23 mouse cellular contexts compared by ENCODE assay signal in the genomic region with DNA sequence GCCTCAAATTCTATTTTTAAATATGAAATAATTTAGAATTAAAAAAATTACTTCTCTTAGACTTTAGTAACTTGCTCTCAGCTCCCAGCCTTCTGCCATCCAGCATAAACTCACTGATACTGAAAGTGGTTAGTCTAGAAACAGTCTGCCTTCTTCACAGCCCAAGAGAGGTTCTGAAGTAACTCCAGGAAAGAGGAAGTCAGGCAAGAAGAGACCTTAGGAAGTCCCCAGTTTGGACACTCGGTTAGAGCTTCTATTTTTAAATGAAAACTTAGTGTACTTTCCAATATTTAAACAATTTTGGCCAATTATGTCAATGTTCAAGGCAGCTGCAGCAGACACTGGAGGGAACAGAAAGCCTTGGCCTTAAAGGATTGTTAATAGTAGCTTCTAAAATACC. TPM values are rescaled to one million over a fixed set of nuclear protein-coding genes. Genes with fewer than 3 reads are reported as not detected.
A peak's percentile ranks its signal among the peaks of the same experiment; 100 is the strongest.
DNase-seq lines count a peak whose midpoint lies in the region; ATAC-seq lines count a peak whose summit lies in the region.
"Had no signal": no experiment of that assay in that cellular context is flagged by ENCODE, and none has a peak within 500 bp of the region (broad histone marks: within the 10 kb centered on the region; RNA-seq: fewer than 3 reads in every experiment).

No protein-coding gene starts in this region.

- ATAC-seq in frontal cortex, adult (ENCODE audit: low TSS enrichment): no peak

- intact Hi-C loops in heart, postnatal 14 days (cut with DNase I): loop anchor here (5.0 to 10.0 kb wide), 2 partner anchors 33 to 195 kb away; a partner anchor contains a TSS
- intact Hi-C loops in left cerebral cortex, postnatal 25 days (cut with DNase I): no loop called here

- peaks cover 32% of the 10 kb centered on the region; the same call in 1 of the 2 replicates for H3K79me2 ChIP-seq in macrophage (ENCODE audit: inconsistent target)

- peak overlapping the region; percentile 25 for H3K27ac ChIP-seq in macrophage
- H3K27ac ChIP-seq: embryonic facial prominence, embryonic 12.5 days; forebrain, embryonic 12.5 days; heart, embryonic 13.5 days; hindbrain, embryonic 14.5 days; limb, embryonic 12.5 days; liver, embryonic 13.5 days; neural tube, embryonic 12.5 days had no signal

- H3K36me3 ChIP-seq in macrophage (ENCODE audit: inconsistent target): peaks cover 8% of the 10 kb centered on the region; the same call in 1 of the 2 replicates
- H3K36me3 ChIP-seq: forebrain, embryonic 12.5 days; liver, embryonic 13.5 days; neural tube, embryonic 12.5 days had no signal

- peak; percentile 88 for DNase-seq in heart, adult 11 months
- DNase-seq in heart, postnatal 14 days: no peak
- DNase-seq in 416B (ENCODE audit: low read depth) (peak; percentile 53), MEL-GATA-1-ER (ENCODE audit: extremely low read depth, low read depth) (peak; percentile 17)
- DNase-seq in left cerebral cortex, postnatal 25 days (ENCODE audit: low spot score in 2 of 2): no peak
- no peak for DNase-seq in thymus, postnatal 4 days
- DNase-seq: adrenal gland, postnatal 36 days; cerebellum, adult 11-12 months; cerebellum, postnatal 14 days; heart, postnatal 36 days; kidney, adult 8-10 months; kidney, postnatal 10 days; liver, embryonic 13.5 days; midbrain, embryonic 14.5 days; right cerebral cortex, postnatal 14 days had no signal

- no peak overlapping the region for H3K4me3 ChIP-seq in macrophage (ENCODE audit: inconsistent target)
- H3K4me3 ChIP-seq: embryonic facial prominence, embryonic 12.5 days; forebrain, embryonic 12.5 days; heart, embryonic 13.5 days; limb, embryonic 12.5 days; liver, embryonic 13.5 days; neural tube, embryonic 12.5 days had no signal

- WGBS in macrophage (ENCODE audit: missing documents): 0% methylated on average over 1 of the region's 1 CpGs

RNA-seq across cellular contexts. Expression of a gene that starts 29.6 kb away (rescaled TPM):
- total RNA-seq in heart, postnatal 14 days (2021): 10 to 100 TPM; 56.2 to 61.5 TPM
- total RNA-seq in macrophage (2018; cell fraction: chromatin; rRNA removed): 100 to 1,000 TPM in 3 of 26 experiments, 10 to 100 TPM in 22, 1 to 10 TPM in 1; 8.6 to 175 (median 20.3) TPM
- 10 to 100 TPM; 12.9 to 82.1 (median 19.5) TPM for total RNA-seq in macrophage (2018; cell fraction: cytosol; rRNA removed)
- 100 to 1,000 TPM in 2 of 26 experiments, 10 to 100 TPM in 24; 13.6 to 136 (median 36.1) TPM for total RNA-seq in macrophage (2018; cell fraction: nucleus; rRNA removed)
- 7.3 to 17.8 TPM (median 13.7 TPM) in 3 replicates for polyA plus RNA-seq in macrophage (2018)
- 10 to 100 TPM; 67.7 to 72.7 TPM for total RNA-seq in left cerebral cortex, postnatal 25 days (2021)

RNA-seq across cellular contexts. Expression of a gene that starts 30.6 kb away (rescaled TPM):
- 1 to 10 TPM; 2.9 to 3.0 TPM for total RNA-seq in heart, postnatal 14 days (2021)
- 10 to 100 TPM in 22 of 26 experiments, 1 to 10 TPM in 4; 6.0 to 30.4 (median 14.4) TPM for total RNA-seq in macrophage (2018; cell fraction: chromatin; rRNA removed)
- 1 to 10 TPM; 3.0 to 5.0 (median 4.1) TPM for total RNA-seq in macrophage (2018; cell fraction: cytosol; rRNA removed)
- total RNA-seq in macrophage (2018; cell fraction: nucleus; rRNA removed): 10 to 100 TPM in 16 of 26 experiments, 1 to 10 TPM in 10; 6.6 to 18.6 (median 10.8) TPM
- 3.0 to 4.0 TPM (median 3.0 TPM) in 3 replicates for polyA plus RNA-seq in macrophage (2018)
- 1 to 10 TPM; 6.0 to 6.1 TPM for total RNA-seq in left cerebral cortex, postnatal 25 days (2021)

Comparison
In these comparisons a context has a peak if more than half of its experiments do, and no peak if none do; other contexts are left out.
1. DNase-seq: peak in heart, adult 11 months (single experiment), 416B (single experiment) and MEL-GATA-1-ER (single experiment); none in heart, postnatal 14 days (0 of 2), left cerebral cortex, postnatal 25 days (0 of 2) and thymus, postnatal 4 days (single experiment).